9 mouse cellular contexts compared by ENCODE assay signal in the genomic region with DNA sequence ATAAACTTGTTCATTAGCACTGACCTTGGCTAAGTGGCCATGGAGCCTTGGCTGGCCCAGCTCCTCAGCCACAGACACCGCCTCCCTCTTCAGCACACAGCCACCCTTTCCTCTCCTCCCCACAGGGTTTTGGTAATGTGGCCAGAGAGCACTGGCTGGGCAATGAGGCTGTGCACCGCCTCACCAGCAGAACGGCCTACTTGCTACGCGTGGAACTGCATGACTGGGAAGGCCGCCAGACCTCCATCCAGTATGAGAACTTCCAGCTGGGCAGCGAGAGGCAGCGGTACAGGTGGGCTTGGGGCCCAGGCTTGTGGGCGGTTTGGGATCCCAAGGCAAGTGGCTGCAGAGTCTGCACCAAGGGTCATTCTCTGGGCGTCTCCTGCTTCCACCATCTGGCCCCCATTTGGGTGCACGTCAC. TPM values are rescaled to one million over a fixed set of nuclear protein-coding genes. Genes with fewer than 3 reads are reported as not detected.
DNase-seq lines count a peak whose midpoint lies in the region; ATAC-seq lines count a peak whose summit lies in the region.
"Had no signal": no experiment of that assay in that cellular context is flagged by ENCODE, and none has a peak within 500 bp of the region (broad histone marks: within the 10 kb centered on the region; RNA-seq: fewer than 3 reads in every experiment).

No protein-coding gene starts in this region.

- H3K27me3 ChIP-seq in neural tube, embryonic 12.5 days (replicated peaks), result no peaks in the 10 kb centered on the region
- H3K27me3 ChIP-seq: hindbrain, embryonic 15.5 days had no signal

- ATAC-seq in neural tube, embryonic 12.5 days (ENCODE audit: low FRiP score, low read depth), result no peak

- H3K4me2 ChIP-seq in neural tube, embryonic 12.5 days (replicated peaks), result no peak overlapping the region
- H3K4me2 ChIP-seq: hindbrain, embryonic 15.5 days had no signal

- H3K4me1 ChIP-seq in neural tube, embryonic 12.5 days, result no peaks in the 10 kb centered on the region

- DNase-seq in neural tube, embryonic 10.5 days (ENCODE audit: extremely low spot score, low spot score), result no peak
- peak; percentile 52 for DNase-seq in cerebellum, adult 9-10 months
- DNase-seq in heart, postnatal 14 days, result peak; percentile 77 to 78
- peak; percentile 35 for DNase-seq in ovary, postnatal 10 days (ENCODE audit: low spot score)
- no peak for DNase-seq in adrenal gland, postnatal 10 days
- DNase-seq in thymus, adult 18-20 months, result no peak
- DNase-seq in adrenal gland, postnatal 25 days, result no peak

- no peak overlapping the region for H3K4me3 ChIP-seq in neural tube, embryonic 12.5 days
- H3K4me3 ChIP-seq: hindbrain, embryonic 15.5 days had no signal

- no peaks in the 10 kb centered on the region for H3K9me3 ChIP-seq in neural tube, embryonic 12.5 days
- H3K9me3 ChIP-seq: hindbrain, embryonic 15.5 days had no signal

- H3K36me3 ChIP-seq in neural tube, embryonic 12.5 days, result no peaks in the 10 kb centered on the region
- H3K36me3 ChIP-seq: hindbrain, embryonic 15.5 days had no signal

- H3K27ac ChIP-seq in neural tube, embryonic 12.5 days, result no peak overlapping the region
- H3K27ac ChIP-seq: hindbrain, embryonic 15.5 days had no signal

- H3K9ac ChIP-seq in neural tube, embryonic 12.5 days, result 0 out of 2 replicates have a peak overlapping the region, but pooled peaks have one; percentile 5
- H3K9ac ChIP-seq: hindbrain, embryonic 15.5 days had no signal

- 75% methylated on average over 11 of the region's 11 CpGs for WGBS in neural tube, embryonic 12.5 days

- intact Hi-C loops in heart, postnatal 14 days (cut with DNase I), result no loop called here

RNA-seq across cellular contexts. Expression of gene Angpt4, which starts 27.8 kb away (rescaled TPM):
- 0.39 and 0.84 TPM in 2 replicates for polyA plus RNA-seq in neural tube, embryonic 12.5 days (2016; fragmentation: Nextera tagmentation; extraction: Ambion mirVana)
- total RNA-seq in heart, postnatal 14 days (2021), result under 1 TPM in 1 of 2 experiments, not detected in 1; 0.10 TPM
- under 1 TPM in 1 of 2 experiments, not detected in 1; 0.51 TPM for total RNA-seq in adrenal gland, postnatal 10 days (2021)
- not detected in 2 replicates for total RNA-seq in adrenal gland, postnatal 25 days (2021)

RNA-seq across cellular contexts. Expression of gene Fam110a, which starts 41.2 kb away (rescaled TPM):
- polyA plus RNA-seq in neural tube, embryonic 12.5 days (2016; fragmentation: Nextera tagmentation; extraction: Ambion mirVana), result 91.5 and 94.3 TPM in 2 replicates
- total RNA-seq in heart, postnatal 14 days (2021), result 1 to 10 TPM; 5.2 to 5.6 TPM
- 1 to 10 TPM; 7.0 to 9.7 TPM for total RNA-seq in adrenal gland, postnatal 10 days (2021)
- 8.8 and 12.7 TPM in 2 replicates for total RNA-seq in adrenal gland, postnatal 25 days (2021)

RNA-seq across cellular contexts. Expression of gene Slc52a3, which starts 57.5 kb away (rescaled TPM):
- 1.1 and 1.3 TPM in 2 replicates for polyA plus RNA-seq in neural tube, embryonic 12.5 days (2016; fragmentation: Nextera tagmentation; extraction: Ambion mirVana)
- 1 to 10 TPM; 1.8 to 2.0 TPM for total RNA-seq in heart, postnatal 14 days (2021)
- 1 to 10 TPM; 1.6 to 2.2 TPM for total RNA-seq in adrenal gland, postnatal 10 days (2021)
- 2.3 and 2.6 TPM in 2 replicates for total RNA-seq in adrenal gland, postnatal 25 days (2021)

Comparison
In these comparisons a context has a peak if more than half of its experiments do, and no peak if none do; other contexts are left out.
1. DNase-seq: peak in cerebellum, adult 9-10 months (single experiment), heart, postnatal 14 days (2 of 2) and ovary, postnatal 10 days (single experiment); none in neural tube, embryonic 10.5 days (single experiment), adrenal gland, postnatal 10 days (single experiment), thymus, adult 18-20 months (0 of 2) and adrenal gland, postnatal 25 days (single experiment).